Mouse (Mus musculus) hindbrain, postnatal 0 days (tissue): Measurements from ENCODE around the gene Lmo4. TPM values are rescaled to one million over a fixed set of nuclear protein-coding genes. Genes with fewer than 3 reads are reported as not detected.

Source experiments
- ATAC-seq: fragments of 200-750 bp; cut with Nextera tagmentation; 2 replicates; pipeline ENCODE4 v1.8.0; 2017; ENCODE audit warnings: mild to moderate bottlenecking, moderate TSS enrichment, moderate library complexity
- DNase-seq: peaks from one replicate; pipeline ENCODE4 v3.0.0-alpha.2; 2015; ENCODE audit warnings: low spot score
- H3K27ac ChIP-seq: fragments of 300-500 bp; sonication (generic); 2 replicates; pipeline ENCODE4 v1.5.1; 2014; ENCODE audit warnings: mild to moderate bottlenecking
- H3K27me3 ChIP-seq: fragments of 300-500 bp; sonication (generic); 2 replicates; pipeline ENCODE4 v1.6.1; 2014; ENCODE audit warnings: low read length, mixed read lengths; ENCODE audit not compliant: insufficient read depth
- H3K36me3 ChIP-seq: fragments of 300-500 bp; sonication (generic); 2 replicates; pipeline ENCODE4 v1.6.1; 2014; ENCODE audit warnings: low read length, mixed read lengths; ENCODE audit not compliant: insufficient read depth
- H3K4me1 ChIP-seq: fragments of 300-500 bp; sonication (generic); 2 replicates; pipeline ENCODE4 v1.6.1; 2014; ENCODE audit warnings: antibody characterized with exemption, low read length, mixed read lengths; ENCODE audit not compliant: insufficient read depth
- H3K4me2 ChIP-seq: fragments of 300-500 bp; sonication (generic); 2 replicates; pipeline ENCODE4 v1.6.1; 2014; ENCODE audit warnings: low read depth, mild to moderate bottlenecking, low read length, moderate library complexity, mixed read lengths
- H3K4me3 ChIP-seq: fragments of 300-500 bp; sonication (generic); 2 replicates; pipeline ENCODE4 v1.5.1; 2014; ENCODE audit warnings: low read length
- H3K9ac ChIP-seq: fragments of 300-500 bp; sonication (generic); replicated peaks from 2 replicates; pipeline ENCODE4 v1.6.1; 2014; ENCODE audit warnings: mild to moderate bottlenecking, low read length, moderate library complexity, mixed read lengths
- H3K9me3 ChIP-seq: fragments of 300-500 bp; sonication (generic); 2 replicates; pipeline ENCODE4 v1.6.1; 2016; ENCODE audit warnings: low read length, mixed read lengths
- CTCF ChIP-seq: IDR thresholded peaks from 2 replicates; pipeline ENCODE4 v1.5.1; 2016; ENCODE audit warnings: antibody characterized with exemption, control low read depth, low read depth
- WGBS: fragments of 180-500 bp; shearing (Covaris S2); extraction: QIAGEN DNeasy Blood & Tissue Kit; methylation state at CpG from one replicate; pipeline ENCODE4 v1.1.7; 2014; 5-methylcytosine and 5-hydroxymethylcytosine counted together
- polyA plus RNA-seq: library from polyadenylated mRNA; unstranded; fragments of >200 nt; fragmentation: Nextera tagmentation; extraction: Ambion mirVana; gene quantifications from 2 replicates; pipeline ENCODE4 v1.2.1, GENCODE M21; 2015
- total RNA-seq: library from RNA; depleted of rRNA; stranded (reverse); fragments of >200 nt; gene quantifications from 2 replicates; pipeline ENCODE4 v1.2.3, GENCODE M21; 2014

Lmo4 gene
- total and polyA plus RNA-seq, 2 experiments from 2014 or later, result 113 to 173 TPM

GRCm38 (mm10) chr3:144151001-144151400, 54.0 kb downstream of the Lmo4 start:
- no peaks in the 10 kb centered on the region for H3K27me3 ChIP-seq
- no peaks in the 10 kb centered on the region for H3K4me1 ChIP-seq
- ATAC-seq, result no peak
- H3K4me3 ChIP-seq, result no peak overlapping the region
- H3K36me3 ChIP-seq, result no peaks in the 10 kb centered on the region
- no peak for DNase-seq
- 90% methylated on average over 6 of the region's 6 CpGs for WGBS
- no peak for TF ChIP-seq CTCF
- H3K27ac ChIP-seq, result no peak overlapping the region
- H3K4me2 ChIP-seq, result no peak overlapping the region
- no peak overlapping the region for H3K9ac ChIP-seq
- H3K9me3 ChIP-seq, result no peaks in the 10 kb centered on the region

GRCm38 (mm10) chr3:144148234-144148633, 56.8 kb downstream of the Lmo4 start:
- H3K9me3 ChIP-seq, result no peaks in the 10 kb centered on the region
- WGBS, result 96% methylated on average over 3 of the region's 3 CpGs
- no peak for TF ChIP-seq CTCF
- H3K27me3 ChIP-seq, result no peaks in the 10 kb centered on the region
- no peaks in the 10 kb centered on the region for H3K4me1 ChIP-seq
- no peak for DNase-seq
- no peak for ATAC-seq
- no peak overlapping the region for H3K9ac ChIP-seq
- no peak overlapping the region for H3K4me3 ChIP-seq
- no peak overlapping the region for H3K27ac ChIP-seq
- H3K36me3 ChIP-seq, result no peaks in the 10 kb centered on the region
- no peak overlapping the region for H3K4me2 ChIP-seq

GRCm38 (mm10) chr3:144147244-144147643, 57.8 kb downstream of the Lmo4 start:
- H3K36me3 ChIP-seq, result no peaks in the 10 kb centered on the region
- DNase-seq (no peak), ATAC-seq (no peak)
- H3K9me3 ChIP-seq, result no peaks in the 10 kb centered on the region
- H3K4me3 ChIP-seq, result no peak overlapping the region
- no peak overlapping the region for H3K4me2 ChIP-seq
- 91% methylated on average over 3 of the region's 3 CpGs for WGBS
- H3K4me1 ChIP-seq, result no peaks in the 10 kb centered on the region
- no peak for TF ChIP-seq CTCF
- no peak overlapping the region for H3K9ac ChIP-seq
- no peaks in the 10 kb centered on the region for H3K27me3 ChIP-seq
- H3K27ac ChIP-seq, result no peak overlapping the region

GRCm38 (mm10) chr3:144144066-144144465, 61.0 kb downstream of the Lmo4 start:
- WGBS, result 93% methylated on average over 4 of the region's 4 CpGs
- no peak for TF ChIP-seq CTCF

DNA sequence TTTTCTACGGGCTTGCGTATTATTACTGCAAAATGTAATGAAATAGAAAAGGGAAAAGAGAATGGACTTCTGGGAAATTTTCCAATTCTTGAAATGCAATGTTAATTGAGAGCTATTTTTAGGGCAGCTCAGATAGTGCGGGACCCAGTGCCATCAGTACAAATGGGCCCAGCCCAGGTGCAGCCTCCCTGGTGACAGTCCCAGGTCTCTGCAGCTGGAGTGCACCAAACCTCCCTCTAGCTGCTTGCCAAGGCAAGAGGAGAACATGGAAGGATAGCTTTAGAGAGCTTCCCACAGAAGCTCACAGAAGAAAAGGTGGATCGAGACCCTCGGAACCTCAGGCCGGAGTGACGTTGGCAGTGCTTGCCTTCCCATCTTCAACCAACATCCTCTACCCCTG, 62.1 kb downstream of the Lmo4 start:
- no peak overlapping the region for H3K4me3 ChIP-seq
- no peaks in the 10 kb centered on the region for H3K27me3 ChIP-seq
- H3K4me2 ChIP-seq, result no peak overlapping the region
- no peaks in the 10 kb centered on the region for H3K36me3 ChIP-seq
- H3K9me3 ChIP-seq, result no peaks in the 10 kb centered on the region
- 87% methylated on average over 7 of the region's 7 CpGs for WGBS
- TF ChIP-seq CTCF, result no peak
- DNase-seq (no peak), ATAC-seq (no peak)
- no peaks in the 10 kb centered on the region for H3K4me1 ChIP-seq
- H3K27ac ChIP-seq, result no peak overlapping the region
- H3K9ac ChIP-seq, result no peak overlapping the region

More at GRCm38 (mm10) chr3:144144066-144144465, 61.0 kb downstream of the Lmo4 start:
- Histone ChIP-seq H3K9me3 (no peaks in the 10 kb centered on the region), H3K27ac (no peak overlapping the region), H3K4me3 (no peak overlapping the region), H3K27me3 (no peaks in the 10 kb centered on the region), H3K4me1 (no peaks in the 10 kb centered on the region), H3K36me3 (no peaks in the 10 kb centered on the region), H3K4me2 (no peak overlapping the region), H3K9ac (no peak overlapping the region)
- ATAC-seq (no peak), DNase-seq (no peak)

GRCm38 (mm10) chr3:144141786-144142185, 63.2 kb downstream of the Lmo4 start:
- no peak for TF ChIP-seq CTCF
- H3K4me2 ChIP-seq, result no peak overlapping the region
- H3K27ac ChIP-seq, result no peak overlapping the region
- H3K4me1 ChIP-seq, result no peaks in the 10 kb centered on the region
- no peaks in the 10 kb centered on the region for H3K9me3 ChIP-seq
- no peaks in the 10 kb centered on the region for H3K36me3 ChIP-seq
- H3K9ac ChIP-seq, result no peak overlapping the region
- ATAC-seq (no peak), DNase-seq (no peak)
- WGBS, result 65% methylated on average over 8 of the region's 8 CpGs
- no peak overlapping the region for H3K4me3 ChIP-seq
- no peaks in the 10 kb centered on the region for H3K27me3 ChIP-seq

DNA sequence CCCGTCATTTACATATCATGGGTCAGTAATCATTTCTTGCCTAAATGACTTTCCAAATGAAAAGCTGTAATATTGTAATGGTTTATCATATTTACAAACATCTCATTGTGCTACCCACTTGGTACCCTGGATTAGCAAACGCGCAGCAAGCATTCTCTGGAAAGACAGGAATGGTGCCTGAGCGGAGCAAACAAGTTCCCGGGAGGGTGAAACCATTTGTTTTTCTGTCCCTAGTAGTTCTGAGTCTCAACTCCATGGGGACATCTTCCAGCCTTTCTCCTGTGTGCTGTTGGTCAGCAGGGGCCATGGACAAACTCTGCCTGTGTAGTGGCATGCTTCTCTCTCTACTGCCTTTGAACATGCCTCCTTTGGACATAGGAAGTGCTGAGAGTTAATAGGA, 64.2 kb downstream of the Lmo4 start:
- no peaks in the 10 kb centered on the region for H3K9me3 ChIP-seq
- no peak overlapping the region for H3K27ac ChIP-seq
- DNase-seq, result no peak
- H3K4me1 ChIP-seq, result no peaks in the 10 kb centered on the region
- 82% methylated on average over 5 of the region's 5 CpGs for WGBS
- no peak for TF ChIP-seq CTCF
- H3K27me3 ChIP-seq, result no peaks in the 10 kb centered on the region
- no peak overlapping the region for H3K4me3 ChIP-seq
- H3K36me3 ChIP-seq, result no peaks in the 10 kb centered on the region
- no peak overlapping the region for H3K9ac ChIP-seq
- no peak overlapping the region for H3K4me2 ChIP-seq
- no peak for ATAC-seq
